Mouse (Mus musculus): ENCODE results near the gene Ugt1a8.

GRCm38 (mm10) chr1:88213061-88213460, 125.4 kb downstream of the Ugt1a8 start:
- no peak for TF ChIP-seq CTCF (IDR thresholded peaks at IDR 0.05; ENCODE audit: low read depth, low read length)
- no peak for TF ChIP-seq POLR2A (IDR thresholded peaks at IDR 0.05; ENCODE audit: borderline replicate concordance, low read depth, low read length)

All from bone marrow macrophage, adult 2 months (primary cell).